Mouse (Mus musculus): ENCODE results near the gene Nop2. TPM values are rescaled to one million over a fixed set of nuclear protein-coding genes. Genes with fewer than 3 reads are reported as not detected.

The Nop2 gene
- polyA plus RNA-seq (2015; fragmentation: Nextera tagmentation; extraction: Ambion mirVana): 41.1 and 43.2 TPM in 2 replicates

DNA sequence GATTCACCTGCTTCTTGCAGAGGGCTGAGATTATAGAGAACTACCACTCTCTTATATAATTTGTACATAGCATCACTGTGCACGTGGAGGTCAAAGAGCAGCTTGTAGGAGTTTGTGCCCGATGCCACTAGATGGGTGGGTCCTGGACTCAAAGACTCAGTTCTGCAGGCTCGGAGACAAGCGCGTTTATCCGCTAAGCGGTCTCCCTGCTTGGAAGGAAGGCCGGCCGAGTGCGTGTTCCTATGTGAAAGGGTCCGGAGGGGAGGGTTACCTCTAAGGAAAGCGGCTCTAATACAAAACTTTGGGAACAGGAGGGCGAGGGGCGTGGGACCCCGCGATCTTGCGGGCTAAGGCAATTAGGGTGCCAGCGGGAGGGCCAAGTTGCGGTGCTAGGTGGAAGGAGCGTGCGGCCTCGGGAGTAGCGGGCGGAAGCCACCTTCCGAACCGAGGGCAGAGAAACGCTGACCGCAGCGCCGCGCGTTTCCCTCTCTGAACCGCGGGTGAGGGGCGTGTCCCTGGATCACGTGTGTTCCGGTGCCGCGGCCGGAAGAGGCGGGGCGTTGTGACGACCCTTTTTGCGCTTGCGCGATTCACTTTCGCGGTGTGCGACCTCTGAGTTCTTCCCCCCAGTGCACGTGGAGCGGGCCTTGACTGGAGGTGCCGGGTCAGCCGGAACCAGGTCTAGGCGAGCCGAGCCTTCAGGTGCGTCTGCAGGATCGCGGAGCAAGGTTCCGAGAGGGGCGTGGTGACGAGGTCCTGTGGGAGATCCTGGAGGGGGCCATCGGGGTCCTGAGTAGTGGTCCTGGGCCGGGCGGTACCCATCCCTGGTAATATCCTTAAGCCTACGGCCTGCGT, at the start of gene Nop2:
Gene Nop2, plus strand, starts transcription at position 608 of the 855 bp plus-strand sequence.
- peak; percentile 92 for ATAC-seq (replicated peaks; ENCODE audit: low FRiP score, low read depth)
- Histone ChIP-seq H3K4me3 (replicated peaks; ENCODE audit: low read depth, low read length) (peak within 1 kb of the TSS; percentile 73), H3K36me3 (ENCODE audit: insufficient read depth, low read length) (peaks cover 42% of the 10 kb centered on the region), H3K4me2 (ENCODE audit: low read length) (peak within 1 kb of the TSS; percentile 83), H3K9ac (ENCODE audit: low read depth, low read length) (peak within 1 kb of the TSS; percentile 77), H3K9me3 (replicated peaks; ENCODE audit: low read length) (no peaks in the 10 kb centered on the region), H3K27ac (peak within 1 kb of the TSS; percentile 85), H3K27me3 (ENCODE audit: insufficient read depth, low read length) (no peaks in the 10 kb centered on the region), H3K4me1 (replicated peaks; ENCODE audit: insufficient read depth, low read length) (peaks cover 3% of the 10 kb centered on the region; the same call in 1 of the 2 replicates)
- peak; percentile 96 for DNase-seq (ENCODE audit: low spot score)
- WGBS: under 1% methylated on average over 66 of the region's 66 CpGs
- TF ChIP-seq CTCF (IDR thresholded peaks at IDR 0.05; ENCODE audit: low read depth): no peak; the same call in 1 of the 2 replicates

DNA sequence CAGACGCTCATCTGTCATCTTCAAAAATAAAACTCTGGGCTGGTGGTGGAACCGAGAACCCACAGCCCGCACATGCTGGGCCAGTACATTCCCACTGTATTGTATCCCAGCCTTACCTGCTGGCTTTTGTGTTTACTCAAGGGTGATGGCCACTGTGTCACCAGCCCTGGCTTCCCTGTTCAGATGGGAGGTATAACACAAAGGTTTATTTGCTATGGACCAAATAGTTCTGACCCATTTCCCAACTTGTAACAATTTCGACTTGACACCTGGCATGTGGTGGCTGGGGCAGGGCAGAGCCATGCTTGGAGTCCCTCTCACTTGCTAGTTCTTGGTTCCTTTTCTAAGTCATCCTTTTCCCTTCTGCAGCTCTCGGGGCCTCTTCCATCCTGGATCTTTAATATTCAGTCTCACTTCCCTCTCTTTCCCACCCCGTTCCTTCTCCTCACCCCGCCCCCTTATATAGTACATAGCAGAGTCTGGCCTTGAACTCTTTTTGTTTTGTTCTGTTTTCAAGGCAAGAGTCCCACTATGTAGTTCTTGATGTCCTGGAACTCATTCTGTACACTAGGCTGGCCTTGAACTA, 48.8 kb upstream of the Nop2 start:
- Histone ChIP-seq H3K36me3 (ENCODE audit: insufficient read depth, low read length) (no peaks in the 10 kb centered on the region), H3K27ac (no peak overlapping the region), H3K4me1 (replicated peaks; ENCODE audit: insufficient read depth, low read length) (no peaks in the 10 kb centered on the region), H3K4me2 (ENCODE audit: low read length) (no peak overlapping the region), H3K4me3 (replicated peaks; ENCODE audit: low read depth, low read length) (no peak overlapping the region), H3K27me3 (ENCODE audit: insufficient read depth, low read length) (no peaks in the 10 kb centered on the region), H3K9me3 (replicated peaks; ENCODE audit: low read length) (no peaks in the 10 kb centered on the region), H3K9ac (ENCODE audit: low read depth, low read length) (no peak overlapping the region)
- ATAC-seq (replicated peaks; ENCODE audit: low FRiP score, low read depth): no peak
- DNase-seq (ENCODE audit: low spot score): no peak
- no peak for TF ChIP-seq CTCF (IDR thresholded peaks at IDR 0.05; ENCODE audit: low read depth)
- WGBS: 82% methylated on average over 7 of the region's 7 CpGs

DNA sequence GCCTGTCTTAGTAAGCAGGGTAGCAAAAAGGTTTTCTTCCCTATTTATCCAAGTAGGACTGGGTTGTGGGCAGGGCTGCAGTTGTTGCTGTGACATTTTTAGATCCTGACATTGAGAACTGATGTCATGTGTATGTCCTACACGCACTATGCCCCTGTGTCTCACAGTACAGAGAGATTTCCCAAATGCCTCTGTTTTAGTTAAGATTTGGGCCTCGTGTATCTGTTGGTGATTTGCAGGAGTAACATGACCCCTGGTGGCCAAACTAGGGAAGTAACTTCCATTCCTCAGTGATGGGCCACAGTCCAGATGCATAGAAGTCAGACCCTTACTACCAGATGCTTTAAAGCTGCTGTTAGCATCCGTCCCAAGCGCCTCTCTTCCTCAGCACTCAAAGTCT, 47.3 kb upstream of the Nop2 start:
- Histone ChIP-seq H3K4me3 (replicated peaks; ENCODE audit: low read depth, low read length) (no peak overlapping the region), H3K36me3 (ENCODE audit: insufficient read depth, low read length) (no peaks in the 10 kb centered on the region), H3K27me3 (ENCODE audit: insufficient read depth, low read length) (no peaks in the 10 kb centered on the region), H3K27ac (no peak overlapping the region), H3K9me3 (replicated peaks; ENCODE audit: low read length) (no peaks in the 10 kb centered on the region), H3K4me1 (replicated peaks; ENCODE audit: insufficient read depth, low read length) (0 out of 2 replicates have a peak, but pooled peaks cover 2% of the 10 kb centered on the region), H3K4me2 (ENCODE audit: low read length) (no peak overlapping the region), H3K9ac (ENCODE audit: low read depth, low read length) (no peak overlapping the region)
- 3% methylated on average over 4 of the region's 4 CpGs for WGBS
- ATAC-seq (replicated peaks; ENCODE audit: low FRiP score, low read depth) (0 out of 2 replicates have a peak, but pooled peaks have one; percentile 2), DNase-seq (ENCODE audit: low spot score) (peak; percentile 94)
- TF ChIP-seq CTCF (IDR thresholded peaks at IDR 0.05; ENCODE audit: low read depth): peak; percentile 96

DNA sequence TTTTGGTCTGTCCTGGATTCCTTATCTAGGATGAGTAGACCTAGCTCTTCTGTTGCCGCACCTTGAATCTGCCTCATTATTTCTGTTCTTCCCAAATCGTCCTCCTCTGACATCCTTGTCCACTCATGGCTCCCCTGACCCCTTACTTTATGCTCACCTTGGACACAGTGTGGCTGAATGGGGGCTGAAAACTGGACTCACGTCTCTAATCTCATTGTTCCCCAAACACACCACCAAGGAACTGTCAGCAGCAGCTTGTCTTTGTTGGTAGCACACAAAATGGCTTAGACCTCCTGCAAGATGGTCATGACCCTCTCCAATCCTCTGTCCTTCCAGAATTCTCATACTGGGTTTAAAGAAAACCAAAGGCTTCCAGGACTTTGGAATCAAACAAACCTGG, 43.8 kb upstream of the Nop2 start:
- DNase-seq (ENCODE audit: low spot score) (no peak), ATAC-seq (replicated peaks; ENCODE audit: low FRiP score, low read depth) (no peak)
- no peak overlapping the region for H3K9ac ChIP-seq (ENCODE audit: low read depth, low read length)
- H3K4me3 ChIP-seq (replicated peaks; ENCODE audit: low read depth, low read length): no peak overlapping the region
- H3K9me3 ChIP-seq (replicated peaks; ENCODE audit: low read length): no peaks in the 10 kb centered on the region
- no peak for TF ChIP-seq CTCF (IDR thresholded peaks at IDR 0.05; ENCODE audit: low read depth)
- peak overlapping the region; percentile 92 for H3K27ac ChIP-seq
- H3K36me3 ChIP-seq (ENCODE audit: insufficient read depth, low read length): no peaks in the 10 kb centered on the region
- H3K4me1 ChIP-seq (replicated peaks; ENCODE audit: insufficient read depth, low read length): peaks cover 17% of the 10 kb centered on the region
- no peaks in the 10 kb centered on the region for H3K27me3 ChIP-seq (ENCODE audit: insufficient read depth, low read length)
- no peak overlapping the region for H3K4me2 ChIP-seq (ENCODE audit: low read length)
- WGBS: 74% methylated on average over 3 of the region's 3 CpGs

DNA sequence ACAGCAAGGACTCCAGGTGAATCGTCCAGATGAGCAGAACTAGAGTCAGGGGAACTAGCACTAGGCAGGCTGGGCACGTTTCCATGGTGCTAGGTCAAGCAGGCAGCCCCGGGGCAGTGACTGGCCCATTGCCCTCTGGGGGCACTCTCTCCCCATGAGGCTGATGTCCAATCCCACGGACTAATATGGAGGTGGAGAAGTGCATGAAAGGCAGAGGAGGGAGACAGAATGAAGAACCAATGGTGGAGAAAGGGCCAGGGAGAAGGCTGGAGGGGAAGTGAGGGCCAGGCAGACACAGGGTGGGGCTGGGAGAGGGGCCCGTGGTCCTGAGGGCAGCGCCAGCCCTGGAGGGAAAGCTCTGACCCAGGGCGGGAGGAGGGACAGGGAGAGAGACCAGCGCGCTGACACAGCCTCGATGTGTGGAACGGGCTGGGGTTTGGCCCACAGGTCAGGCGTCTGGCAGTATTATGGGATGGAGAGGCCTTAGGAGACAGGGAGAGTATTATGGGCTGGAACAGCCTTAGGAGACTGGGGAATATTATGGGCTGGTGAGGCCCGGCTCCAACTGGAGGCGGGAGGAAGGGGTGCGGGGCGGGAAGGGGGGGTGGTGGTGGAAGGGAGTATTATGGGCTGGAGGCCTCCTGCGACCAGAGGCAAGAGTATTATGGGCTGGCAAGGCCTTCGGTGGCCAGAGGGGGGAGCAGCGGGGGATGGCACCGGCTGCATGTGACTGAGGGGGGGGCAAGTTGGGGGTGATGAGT, 43.0 kb upstream of the Nop2 start:
- peak; percentile 90 for ATAC-seq (replicated peaks; ENCODE audit: low FRiP score, low read depth)
- no peak overlapping the region for H3K4me3 ChIP-seq (replicated peaks; ENCODE audit: low read depth, low read length)
- H3K9ac ChIP-seq (ENCODE audit: low read depth, low read length): 0 out of 2 replicates have a peak overlapping the region, but pooled peaks have one; percentile 2

More for the DNA sequence above, 43.0 kb upstream of the Nop2 start:
- Histone ChIP-seq H3K4me2 (ENCODE audit: low read length) (peak overlapping the region; percentile 49; the same call in 1 of the 2 replicates), H3K36me3 (ENCODE audit: insufficient read depth, low read length) (no peaks in the 10 kb centered on the region), H3K27ac (peak overlapping the region; percentile 92), H3K4me1 (replicated peaks; ENCODE audit: insufficient read depth, low read length) (peaks cover 17% of the 10 kb centered on the region), H3K27me3 (ENCODE audit: insufficient read depth, low read length) (no peaks in the 10 kb centered on the region), H3K9me3 (replicated peaks; ENCODE audit: low read length) (no peaks in the 10 kb centered on the region)
- peak; percentile 98 for DNase-seq (ENCODE audit: low spot score)
- WGBS: 1% methylated on average over 20 of the region's 20 CpGs
- peak; percentile 48; the same call in 1 of the 2 replicates for TF ChIP-seq CTCF (IDR thresholded peaks at IDR 0.05; ENCODE audit: low read depth)

Measured in kidney, postnatal 0 days (tissue).